Mouse (Mus musculus) olfactory bulb, adult 2 months (tissue): Measurements from ENCODE around the gene Cnih3.

Experiments used
- CTCF ChIP-seq: fragments of 200-500 bp; IDR thresholded peaks from 2 replicates; pipeline ENCODE4 v1.5.1; 2012; ENCODE audit warnings: low read depth, mild to moderate bottlenecking, low read length, moderate library complexity; ENCODE audit not compliant: insufficient read depth
- POLR2A ChIP-seq: fragments of 200-500 bp; IDR thresholded peaks from 2 replicates; pipeline ENCODE4 v1.6.1; 2012; ENCODE audit warnings: mild to moderate bottlenecking, low read depth, low read length, moderate library complexity; ENCODE audit not compliant: insufficient read depth

DNA sequence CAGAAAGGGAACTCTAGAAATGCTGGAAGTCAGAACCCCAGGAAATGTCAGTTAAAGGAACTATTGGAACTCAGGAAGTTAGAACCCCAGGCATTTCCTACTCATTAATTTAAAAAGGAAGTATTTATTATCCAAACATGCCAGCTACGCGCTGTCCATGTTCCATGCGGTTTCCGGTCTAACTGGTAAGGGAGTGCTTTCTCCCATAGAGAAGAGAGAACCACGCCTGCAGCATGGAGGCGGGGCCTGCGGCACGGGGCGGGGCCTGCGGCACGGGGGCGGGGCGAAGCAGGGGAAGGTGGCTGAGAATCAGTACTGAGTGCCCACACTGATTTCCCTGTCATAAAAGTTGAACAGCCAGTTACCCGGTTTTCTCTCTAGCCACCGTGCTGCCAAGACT, 6.9 kb upstream of the Cnih3 start:
- TF ChIP-seq POLR2A (no peak), CTCF (no peak)
